Mouse (Mus musculus) MEL (cell line): ENCODE measurements around the gene Nrip2. TPM values are rescaled to one million over a fixed set of nuclear protein-coding genes. Genes with fewer than 3 reads are reported as not detected.
"Not testable (repeated sequence)": the region's sequence is repeated elsewhere in the genome, so short reads cannot be mapped to it uniquely, and the experiment has no call there.

ENCODE experiments used
- DNase-seq: peaks from one replicate; pipeline ENCODE4 v3.0.0; 2011; ENCODE audit warnings: low read depth, low spot score
- H3K27ac ChIP-seq: 2 replicates; pipeline ENCODE4 v1.5.1; 2012; ENCODE audit warnings: low read depth, mild to moderate bottlenecking, control low read depth, low read length, moderate library complexity; ENCODE audit not compliant: control insufficient read depth
- H3K27me3 ChIP-seq, 2 experiments: fragments of 150-350 bp in 1 of 2; sonication (generic) in 1 of 2; 2 replicates each; pipeline ENCODE4 v1.6.1; 2012; ENCODE audit warnings: low read length in 2 of 2, mild to moderate bottlenecking in 2 of 2, improper control_type of control experiment in 1 of 2, moderate library complexity in 1 of 2; ENCODE audit not compliant: insufficient read depth in 2 of 2, control insufficient read depth in 1 of 2
- H3K36me3 ChIP-seq, 2 experiments: 2 replicates each; pipeline ENCODE4 v1.6.1; 2012 to 2014; ENCODE audit warnings: low read length in 2 of 2, improper control_type of control experiment in 1 of 2, inconsistent platforms in 1 of 2, mild to moderate bottlenecking in 1 of 2; ENCODE audit not compliant: insufficient read depth in 2 of 2, control insufficient read depth in 1 of 2
- H3K4me1 ChIP-seq, 2 experiments: fragments of 150-350 bp in 1 of 2; sonication (generic) in 1 of 2; 2 replicates each; pipeline ENCODE4 v1.6.1; 2012; ENCODE audit warnings: low read length in 2 of 2, improper control_type of control experiment in 1 of 2, mild to moderate bottlenecking in 1 of 2; ENCODE audit not compliant: insufficient read depth in 2 of 2, control insufficient read depth in 1 of 2
- H3K4me3 ChIP-seq, 2 experiments: fragments of 150-350 bp in 1 of 2; sonication (generic) in 1 of 2; 2 replicates each; pipeline ENCODE4 v1.5.1; 2012; ENCODE audit warnings: low read depth in 2 of 2, low read length in 2 of 2, mild to moderate bottlenecking in 2 of 2, moderate library complexity in 2 of 2, control low read depth in 1 of 2, improper control_type of control experiment in 1 of 2; ENCODE audit not compliant: control insufficient read depth in 1 of 2, insufficient read depth in 1 of 2
- H3K79me2 ChIP-seq: 2 replicates; pipeline ENCODE4 v1.6.1; 2012; ENCODE audit warnings: mild to moderate bottlenecking, low read length, moderate library complexity; ENCODE audit not compliant: control insufficient read depth, poor library complexity, insufficient read depth
- H3K9ac ChIP-seq: 2 replicates; pipeline ENCODE4 v1.6.1; 2012; ENCODE audit warnings: low read depth, mild to moderate bottlenecking, control low read depth, low read length, moderate library complexity; ENCODE audit not compliant: control insufficient read depth, poor library complexity, severe bottlenecking
- H3K9me3 ChIP-seq: fragments of 150-350 bp; sonication (generic); replicated peaks from 2 replicates; pipeline ENCODE4 v1.6.1; 2012; ENCODE audit warnings: mild to moderate bottlenecking, low read length, improper control_type of control experiment, moderate library complexity; ENCODE audit not compliant: insufficient read depth
- CTCF ChIP-seq, 3 experiments: IDR thresholded peaks in 2 of 3; conservative IDR thresholded peaks in 1 of 3; 2 replicates each; pipeline ENCODE4 v1.5.1; 2011 to 2012; ENCODE audit warnings: low read length in 3 of 3, low read depth in 2 of 3, mild to moderate bottlenecking in 2 of 3, improper control_type of control experiment in 1 of 3, inconsistent platforms in 1 of 3, mixed read lengths in 1 of 3, moderate library complexity in 1 of 3; ENCODE audit not compliant: control insufficient read depth in 1 of 3, insufficient read depth in 1 of 3, poor library complexity in 1 of 3, severe bottlenecking in 1 of 3
- E2F4 ChIP-seq: IDR thresholded peaks from 2 replicates; pipeline ENCODE4 v1.6.1; 2011; ENCODE audit warnings: low read depth, low read length, improper control_type of control experiment, borderline replicate concordance
- MEF2A ChIP-seq: IDR thresholded peaks from 2 replicates; pipeline ENCODE4 v1.6.1; 2014; ENCODE audit warnings: low read depth, mild to moderate bottlenecking, inconsistent platforms, low read length, improper control_type of control experiment; ENCODE audit not compliant: poor library complexity, insufficient replicate concordance, severe bottlenecking; ENCODE audit errors: extremely low read depth
- MYB ChIP-seq: IDR thresholded peaks from 2 replicates; pipeline ENCODE4 v1.6.1; 2011; ENCODE audit warnings: mild to moderate bottlenecking, low read depth, low read length, improper control_type of control experiment
- NRF1 ChIP-seq: IDR thresholded peaks from 2 replicates; pipeline ENCODE4 v1.6.1; 2014; ENCODE audit warnings: low read depth, mild to moderate bottlenecking, inconsistent platforms, low read length, improper control_type of control experiment, moderate library complexity; ENCODE audit not compliant: poor library complexity, insufficient read depth, severe bottlenecking
- POLR2AphosphoS2 ChIP-seq: IDR thresholded peaks from 2 replicates; pipeline ENCODE4 v1.6.1; 2011; ENCODE audit warnings: low read length, improper control_type of control experiment
- POLR2AphosphoS5 ChIP-seq: IDR thresholded peaks from 2 replicates; pipeline ENCODE4 v1.6.1; 2012; ENCODE audit warnings: low read depth, borderline replicate concordance, mild to moderate bottlenecking, inconsistent platforms, low read length, moderate library complexity, mixed read lengths
- RCOR1 ChIP-seq: IDR thresholded peaks from 2 replicates; pipeline ENCODE4 v1.6.1; 2012; ENCODE audit warnings: low read depth, mild to moderate bottlenecking, inconsistent platforms, low read length, improper control_type of control experiment
- SMC3 ChIP-seq: IDR thresholded peaks from 2 replicates; pipeline ENCODE4 v1.6.1; 2011; ENCODE audit warnings: low read depth, low read length, improper control_type of control experiment
- TAL1 ChIP-seq: IDR thresholded peaks from 2 replicates; pipeline ENCODE4 v1.6.1; 2012; ENCODE audit warnings: mild to moderate bottlenecking, inconsistent platforms, low read length, moderate library complexity, mixed read lengths
- TCF12 ChIP-seq: IDR thresholded peaks from 2 replicates; pipeline ENCODE4 v1.6.1; 2014; ENCODE audit warnings: low read depth, mild to moderate bottlenecking, inconsistent platforms, low read length, improper control_type of control experiment, moderate library complexity
- UBTF ChIP-seq: IDR thresholded peaks from 2 replicates; pipeline ENCODE4 v1.6.1; 2012; ENCODE audit warnings: low read depth, mild to moderate bottlenecking, inconsistent platforms, low read length, improper control_type of control experiment, moderate library complexity, borderline replicate concordance; ENCODE audit not compliant: insufficient read depth
- USF2 ChIP-seq, 2 experiments: IDR thresholded peaks; 2 replicates each; pipeline ENCODE4 v1.6.1; 2011 to 2012; ENCODE audit warnings: improper control_type of control experiment in 2 of 2, low read length in 2 of 2, borderline replicate concordance in 1 of 2, inconsistent platforms in 1 of 2, low read depth in 1 of 2, mild to moderate bottlenecking in 1 of 2; ENCODE audit not compliant: insufficient read depth in 1 of 2
- ZMIZ1 ChIP-seq: IDR thresholded peaks from 2 replicates; pipeline ENCODE4 v1.6.1; 2012; ENCODE audit warnings: low read depth, mild to moderate bottlenecking, inconsistent platforms, low read length, improper control_type of control experiment, moderate library complexity
- ZNF384 ChIP-seq: IDR thresholded peaks from 2 replicates; pipeline ENCODE4 v1.6.1; 2012; ENCODE audit warnings: low read depth, mild to moderate bottlenecking, inconsistent platforms, low read length, improper control_type of control experiment
- polyA plus RNA-seq, 2 experiments: library from polyadenylated mRNA; stranded (reverse) in 1 of 2; unstranded in 1 of 2; fragments of >175 nt in 1 of 2; fragments of >200 nt in 1 of 2; gene quantifications; 2 replicates each; pipeline versions ENCODE4 v1.2.1 to v1.2.4; 2012; ENCODE audit warnings: low replicate concordance in 2 of 2, low read depth in 1 of 2; ENCODE audit not compliant: insufficient read length in 2 of 2, insufficient read depth in 1 of 2, missing spikeins in 1 of 2
- total RNA-seq: library from RNA; depleted of rRNA; stranded (reverse); fragments of 300-350 nt; gene quantifications from 2 replicates; pipeline ENCODE4 v1.2.3, GENCODE M21; 2012

Nrip2 gene
- total and polyA plus RNA-seq, 3 experiments: 0.04 to 0.86 TPM; not detected in 1

DNA sequence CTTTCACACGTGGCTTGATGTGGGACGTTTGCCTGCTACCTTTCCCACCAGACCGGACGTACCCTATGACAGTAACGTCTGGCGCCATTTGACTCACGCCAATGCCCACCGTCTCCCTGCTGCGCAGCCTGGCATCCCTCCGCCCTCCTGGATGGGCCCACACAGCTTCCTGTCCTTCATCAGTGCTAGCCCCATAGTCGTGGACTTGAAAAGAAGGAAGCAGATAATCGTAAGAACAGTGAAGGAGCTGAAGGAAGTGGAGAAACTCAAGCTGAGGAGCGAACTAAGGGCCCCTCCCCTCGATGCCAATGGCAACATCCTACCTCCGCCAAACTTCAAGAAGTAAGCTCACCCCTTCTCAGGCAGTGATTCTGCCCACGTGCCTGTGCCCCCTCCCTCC lies 19.5 kb upstream of the Nrip2 start:
- Histone ChIP-seq H3K27ac (no peak overlapping the region), H3K9me3 (no peaks in the 10 kb centered on the region), H3K79me2 (no peaks in the 10 kb centered on the region), H3K9ac (no peak overlapping the region), H3K4me1 (peaks cover 0 to 8% of the 10 kb centered on the region in 2 experiments; a peak in 1 of 4 replicates), H3K27me3 (no peaks in the 10 kb centered on the region), H3K36me3 (no peaks in the 10 kb centered on the region), H3K4me3 (no peak overlapping the region)
- no peak for TF ChIP-seq TCF12
- TF ChIP-seq USF2 (IDR thresholded peaks at IDR 0.05; ENCODE audit: borderline replicate concordance in 1 of 2, insufficient read depth in 1 of 2, low read depth in 1 of 2, low read length in 2 of 2): no peak
- no peak for TF ChIP-seq SMC3
- TF ChIP-seq MYB: no peak
- TF ChIP-seq TAL1: no peak
- no peak for TF ChIP-seq RCOR1
- no peak for TF ChIP-seq ZMIZ1
- DNase-seq: no peak

DNA sequence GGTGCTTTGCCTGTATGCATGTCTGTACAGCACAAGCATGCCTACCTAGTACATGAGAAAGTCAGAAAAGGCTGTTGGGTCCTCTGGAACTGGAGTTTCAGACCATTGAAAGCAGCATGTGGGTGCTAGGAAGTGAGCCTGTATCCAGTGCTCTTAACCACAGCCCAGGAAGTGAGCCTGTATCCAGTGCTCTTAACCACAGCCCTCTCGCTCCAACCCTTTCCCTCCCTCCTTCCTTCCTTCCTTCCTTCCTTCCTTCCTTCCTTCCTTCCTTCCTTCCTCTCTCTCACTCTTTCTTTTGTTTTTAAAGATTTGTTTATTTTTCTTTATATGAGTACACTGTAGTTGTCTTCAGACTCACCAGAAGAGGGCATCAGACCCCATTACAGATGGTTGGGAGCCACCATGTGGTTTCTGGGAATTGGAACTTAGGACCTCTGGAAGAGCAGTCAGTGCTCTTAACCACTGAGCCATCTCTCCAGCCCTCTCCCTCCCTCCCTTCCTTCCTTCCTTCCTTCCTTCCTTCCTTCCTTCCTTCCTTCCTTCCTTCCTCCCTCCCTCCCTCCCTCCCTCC lies 18.4 kb upstream of the Nrip2 start:
- not testable (repeated sequence) for H3K27me3 ChIP-seq, H3K79me2 ChIP-seq, H3K4me1 ChIP-seq, H3K27ac ChIP-seq, H3K9me3 ChIP-seq, DNase-seq, H3K9ac ChIP-seq, H3K36me3 ChIP-seq, H3K4me3 ChIP-seq
- TF ChIP-seq SMC3: peak; percentile 37; the same call in 1 of the 2 replicates
- TF ChIP-seq CTCF (IDR thresholded peaks at IDR 0.05 in 2 of 3, conservative IDR thresholded peaks at IDR 0.05 in 1 of 3; ENCODE audit: control insufficient read depth in 1 of 3, insufficient read depth in 1 of 3, low read depth in 2 of 3, low read length in 3 of 3, poor library complexity in 1 of 3, severe bottlenecking in 1 of 3): peak in 1 of 3 experiments; percentile 40; a peak in 2 of 6 replicates

DNA sequence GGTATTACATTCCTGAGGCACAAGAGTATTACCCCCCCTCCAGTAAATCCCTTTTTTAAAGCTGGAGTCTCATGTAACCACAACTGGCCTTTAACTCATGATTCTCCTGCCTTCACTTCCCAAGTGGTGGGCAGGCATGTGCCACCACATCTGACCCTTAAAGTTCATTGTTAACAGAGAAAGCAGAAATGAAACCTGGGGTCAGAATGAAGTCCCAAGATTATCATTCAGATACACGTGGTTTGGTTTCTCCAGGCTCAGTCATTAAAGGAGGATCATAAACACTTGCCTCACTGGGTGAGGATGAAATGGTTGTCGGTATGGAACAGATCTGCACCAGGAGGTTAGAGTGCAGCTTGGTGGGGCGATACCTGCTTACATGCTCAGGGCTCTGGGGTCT lies 17.8 kb upstream of the Nrip2 start:
- Histone ChIP-seq H3K36me3 (no peaks in the 10 kb centered on the region), H3K4me1 (peaks cover 0 to 8% of the 10 kb centered on the region in 2 experiments; a peak in 1 of 4 replicates)
- DNase-seq: no peak
- TF ChIP-seq NRF1: no peak
- no peak for TF ChIP-seq E2F4
- TF ChIP-seq POLR2AphosphoS2: no peak
- TF ChIP-seq MEF2A: no peak
- TF ChIP-seq CTCF (IDR thresholded peaks at IDR 0.05 in 2 of 3, conservative IDR thresholded peaks at IDR 0.05 in 1 of 3; ENCODE audit: control insufficient read depth in 1 of 3, insufficient read depth in 1 of 3, low read depth in 2 of 3, low read length in 3 of 3, poor library complexity in 1 of 3, severe bottlenecking in 1 of 3): no peak
- TF ChIP-seq UBTF: no peak
- no peak for TF ChIP-seq ZNF384
- TF ChIP-seq POLR2AphosphoS5: no peak
- TF ChIP-seq, all 39 proteins: peak for 0
- H3K27ac ChIP-seq: no peak overlapping the region
- no peak overlapping the region for H3K4me3 ChIP-seq
- no peaks in the 10 kb centered on the region for H3K27me3 ChIP-seq
- H3K9ac ChIP-seq: no peak overlapping the region
- H3K79me2 ChIP-seq: no peaks in the 10 kb centered on the region
- H3K9me3 ChIP-seq: no peaks in the 10 kb centered on the region
